ENCODE assay signal across 8 mouse cellular contexts in the genomic region with DNA sequence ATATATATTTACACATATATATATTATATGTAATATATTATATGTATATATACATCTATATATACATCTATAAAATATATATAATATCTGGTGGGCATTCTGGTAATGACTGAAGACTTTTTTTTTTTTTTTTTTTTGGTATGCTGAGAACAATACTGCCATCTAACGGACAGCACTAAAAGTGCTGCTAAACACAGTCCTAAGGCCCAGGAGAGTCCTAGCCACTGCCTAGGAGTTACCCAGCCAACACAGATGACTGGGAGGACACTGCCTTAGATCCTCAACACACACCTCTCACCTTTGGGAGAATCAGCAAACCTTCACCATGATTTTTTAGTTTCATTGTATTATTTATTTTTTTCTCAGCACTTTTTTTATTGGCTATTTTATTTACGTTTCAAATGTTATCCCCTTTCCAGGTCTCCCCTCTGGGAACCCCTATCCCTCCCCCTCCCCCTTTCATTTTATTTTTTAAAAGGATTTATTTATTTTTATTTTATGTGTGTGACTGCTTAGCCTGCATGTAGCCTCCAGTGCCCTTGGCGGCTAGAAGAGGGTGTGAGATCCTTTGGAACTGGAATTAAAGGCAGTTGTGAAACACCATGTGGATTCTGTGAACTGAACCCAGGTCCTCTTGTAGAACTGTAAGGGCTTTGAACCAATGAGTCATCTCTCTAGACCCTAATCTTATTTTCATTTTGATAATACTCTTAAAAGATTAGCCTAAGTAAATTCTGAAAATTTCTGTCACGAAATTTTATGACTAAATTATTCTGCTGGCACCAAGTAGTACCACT. TPM values are rescaled to one million over a fixed set of nuclear protein-coding genes. Genes with fewer than 3 reads are reported as not detected.
DNase-seq lines count a peak whose midpoint lies in the region; ATAC-seq and TF ChIP-seq lines count a peak whose summit lies in the region.

No protein-coding gene starts in this region.

- ATAC-seq in lung, embryonic 16.5 days (ENCODE audit: low read depth) = peak; percentile 78; the same call in 1 of the 2 replicates
- ATAC-seq in intestine, postnatal 0 days = no peak
- ATAC-seq in neural tube, embryonic 13.5 days (ENCODE audit: low read depth) = peak; percentile 77

- H3K36me3 ChIP-seq in lung, embryonic 16.5 days (ENCODE audit: control insufficient read depth, insufficient read depth, low read length) = peaks cover 30% of the 10 kb centered on the region
- H3K36me3 ChIP-seq in intestine, postnatal 0 days (ENCODE audit: control insufficient read depth, insufficient read depth) = peaks cover 43% of the 10 kb centered on the region
- peaks cover 53% of the 10 kb centered on the region for H3K36me3 ChIP-seq in neural tube, embryonic 13.5 days

- H3K27ac ChIP-seq in lung, embryonic 16.5 days (ENCODE audit: low read length) = no peak overlapping the region
- no peak overlapping the region for H3K27ac ChIP-seq in intestine, postnatal 0 days (ENCODE audit: low read depth, low read length)
- H3K27ac ChIP-seq in neural tube, embryonic 13.5 days (replicated peaks) = no peak overlapping the region

- intact Hi-C loops in left cerebral cortex, postnatal 14 days (cut with DNase I) = loop anchor here (10.0 kb wide), 1 partner anchor 457 kb away; no protein-coding TSS in a partner anchor

- no peak overlapping the region for H3K4me3 ChIP-seq in lung, embryonic 16.5 days (ENCODE audit: low read length)
- no peak overlapping the region for H3K4me3 ChIP-seq in intestine, postnatal 0 days (ENCODE audit: low read depth, low read length)
- no peak overlapping the region for H3K4me3 ChIP-seq in neural tube, embryonic 13.5 days

- no peak overlapping the region for H3K9ac ChIP-seq in lung, embryonic 16.5 days (ENCODE audit: low read length)
- H3K9ac ChIP-seq in intestine, postnatal 0 days (ENCODE audit: low read depth, low read length) = no peak overlapping the region
- no peak overlapping the region for H3K9ac ChIP-seq in neural tube, embryonic 13.5 days

- no peaks in the 10 kb centered on the region for H3K9me3 ChIP-seq in lung, embryonic 16.5 days (ENCODE audit: control insufficient read depth, low read length)
- H3K9me3 ChIP-seq in intestine, postnatal 0 days (ENCODE audit: control insufficient read depth) = no peaks in the 10 kb centered on the region
- H3K9me3 ChIP-seq in neural tube, embryonic 13.5 days = no peaks in the 10 kb centered on the region

- peak; percentile 30 to 46 for DNase-seq in cerebellum, postnatal 14 days
- no peak for DNase-seq in cerebellum, adult 11-12 months
- DNase-seq in lung, postnatal 10 days = no peak
- DNase-seq in left cerebral cortex, postnatal 14 days (ENCODE audit: low spot score in 2 of 2) = no peak
- DNase-seq in adrenal gland, adult 18-20 months (ENCODE audit: low spot score in 2 of 2) = no peak

- no peaks in the 10 kb centered on the region for H3K27me3 ChIP-seq in lung, embryonic 16.5 days (ENCODE audit: control insufficient read depth, insufficient read depth, low read depth, low read length)
- no peaks in the 10 kb centered on the region for H3K27me3 ChIP-seq in intestine, postnatal 0 days (replicated peaks; ENCODE audit: control insufficient read depth, insufficient read depth, low read length)
- H3K27me3 ChIP-seq in neural tube, embryonic 13.5 days = no peaks in the 10 kb centered on the region

- peak; percentile 69 for TF ChIP-seq CTCF in intestine, postnatal 0 days (IDR thresholded peaks at IDR 0.05; ENCODE audit: low read depth)

- WGBS in lung, embryonic 16.5 days = 57% methylated on average over 4 of the region's 4 CpGs
- 62% methylated on average over 4 of the region's 4 CpGs for WGBS in intestine, postnatal 0 days
- WGBS in neural tube, embryonic 13.5 days = 72% methylated on average over 4 of the region's 4 CpGs

- H3K4me2 ChIP-seq in lung, embryonic 16.5 days (ENCODE audit: low read depth, low read length) = no peak overlapping the region
- no peak overlapping the region for H3K4me2 ChIP-seq in intestine, postnatal 0 days (replicated peaks; ENCODE audit: low read depth)
- no peak overlapping the region for H3K4me2 ChIP-seq in neural tube, embryonic 13.5 days

- H3K4me1 ChIP-seq in lung, embryonic 16.5 days (replicated peaks; ENCODE audit: control insufficient read depth, insufficient read depth, low read length) = no peaks in the 10 kb centered on the region
- no peaks in the 10 kb centered on the region for H3K4me1 ChIP-seq in intestine, postnatal 0 days (replicated peaks; ENCODE audit: control insufficient read depth, insufficient read depth, low read length)
- H3K4me1 ChIP-seq in neural tube, embryonic 13.5 days (replicated peaks) = no peaks in the 10 kb centered on the region

RNA-seq across cellular contexts. Expression of gene F3, which starts 38.9 kb away (rescaled TPM):
- 30.5 and 44.0 TPM in 2 replicates for polyA plus RNA-seq in lung, embryonic 16.5 days (2015; fragmentation: Nextera tagmentation; extraction: Ambion mirVana)
- 20.3 and 25.1 TPM in 2 replicates for polyA plus RNA-seq in intestine, postnatal 0 days (2015; fragmentation: Nextera tagmentation; extraction: Ambion mirVana)
- 4.4 and 4.5 TPM in 2 replicates for polyA plus RNA-seq in neural tube, embryonic 13.5 days (2015; fragmentation: Nextera tagmentation; extraction: Ambion mirVana)
- 10 to 100 TPM; 42.8 to 47.9 TPM for total RNA-seq in left cerebral cortex, postnatal 14 days (2021)
- total RNA-seq in adrenal gland, adult 18-20 months (2021) = 10 to 100 TPM in 1 of 2 experiments, 1 to 10 TPM in 1; 7.9 to 16.6 TPM

RNA-seq across cellular contexts. Expression of gene Abcd3, which starts 52.8 kb away (rescaled TPM):
- 84.8 and 87.2 TPM in 2 replicates for polyA plus RNA-seq in lung, embryonic 16.5 days (2015; fragmentation: Nextera tagmentation; extraction: Ambion mirVana)
- 46.9 and 53.0 TPM in 2 replicates for polyA plus RNA-seq in intestine, postnatal 0 days (2015; fragmentation: Nextera tagmentation; extraction: Ambion mirVana)
- polyA plus RNA-seq in neural tube, embryonic 13.5 days (2015; fragmentation: Nextera tagmentation; extraction: Ambion mirVana) = 63.2 and 75.3 TPM in 2 replicates
- total RNA-seq in left cerebral cortex, postnatal 14 days (2021) = 10 to 100 TPM; 61.5 to 62.8 TPM
- 100 to 1,000 TPM in 1 of 2 experiments, 10 to 100 TPM in 1; 96.6 to 100 TPM for total RNA-seq in adrenal gland, adult 18-20 months (2021)

Comparison
In these comparisons a context has a peak if more than half of its experiments do, and no peak if none do; other contexts are left out.
1. DNase-seq: peak in cerebellum, postnatal 14 days (2 of 2); none in cerebellum, adult 11-12 months (single experiment), lung, postnatal 10 days (single experiment), left cerebral cortex, postnatal 14 days (0 of 2) and adrenal gland, adult 18-20 months (0 of 2).